Mouse (Mus musculus) urinary bladder, adult 2 months (tissue): ENCODE data around the gene Ifnar2. TPM values are rescaled to one million over a fixed set of nuclear protein-coding genes. Genes with fewer than 3 reads are reported as not detected.

Source experiments
- DNase-seq: peaks from one replicate; pipeline ENCODE4 v3.0.0; 2022; ENCODE audit warnings: low spot score
- polyA plus RNA-seq: library from polyadenylated mRNA; depleted of rRNA; stranded (reverse); fragments of >200 nt; gene quantifications from 2 replicates; pipeline ENCODE4 v1.2.3, GENCODE M21; 2012; rRNA removed

Ifnar2 gene
- polyA plus RNA-seq = 57.9 and 68.6 TPM in 2 replicates

DNA sequence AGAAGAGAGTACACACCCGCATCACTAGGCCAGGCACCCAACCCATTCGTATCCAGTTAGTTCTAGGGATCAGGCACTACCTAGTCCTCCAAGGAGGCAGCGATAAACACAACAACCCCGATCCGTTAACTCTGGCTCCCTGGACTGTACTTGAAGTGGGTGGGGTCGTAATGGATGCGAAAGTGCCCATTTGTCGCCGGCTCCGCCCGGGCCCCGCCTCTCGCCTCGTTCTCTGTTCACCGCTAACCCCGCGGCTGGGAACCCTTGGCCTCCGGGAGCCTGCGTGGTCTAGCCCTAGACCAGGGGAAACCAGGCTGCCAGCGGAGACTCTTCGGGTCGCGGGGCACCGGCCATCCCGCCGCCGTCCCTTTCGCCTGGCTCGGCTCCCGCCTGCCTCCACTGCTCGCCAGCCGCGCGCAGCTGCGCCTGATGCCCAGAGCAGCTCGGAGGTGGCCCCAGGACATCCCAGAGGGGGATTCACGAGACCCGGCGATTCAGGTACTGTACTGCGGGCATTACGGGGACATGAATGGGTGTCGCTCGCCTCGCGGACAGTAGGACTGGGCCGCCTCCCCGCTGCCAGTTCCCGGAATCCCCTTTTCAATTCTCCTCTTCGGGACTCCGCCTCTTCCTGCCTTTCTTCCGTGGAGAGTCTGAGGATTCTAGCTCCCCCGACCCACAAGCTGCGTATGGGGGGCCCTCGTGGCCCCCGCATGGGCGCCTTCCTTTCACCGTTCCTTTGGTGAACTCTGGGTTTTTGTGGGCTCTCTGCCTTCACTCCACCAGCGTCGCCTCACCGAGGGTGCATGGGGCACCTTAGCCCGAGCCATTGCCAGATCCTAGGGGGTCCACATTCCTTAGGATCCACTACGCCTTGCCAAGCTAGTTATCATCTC, at the start of gene Ifnar2:
Gene Ifnar2 (plus strand): TSS at position 207 of the 896 bp plus-strand sequence.
- DNase-seq = peak; percentile 59

GRCm38 (mm10) chr16:91327605-91328004, 45.0 kb upstream of the Ifnar2 start:
- no peak for DNase-seq

DNA sequence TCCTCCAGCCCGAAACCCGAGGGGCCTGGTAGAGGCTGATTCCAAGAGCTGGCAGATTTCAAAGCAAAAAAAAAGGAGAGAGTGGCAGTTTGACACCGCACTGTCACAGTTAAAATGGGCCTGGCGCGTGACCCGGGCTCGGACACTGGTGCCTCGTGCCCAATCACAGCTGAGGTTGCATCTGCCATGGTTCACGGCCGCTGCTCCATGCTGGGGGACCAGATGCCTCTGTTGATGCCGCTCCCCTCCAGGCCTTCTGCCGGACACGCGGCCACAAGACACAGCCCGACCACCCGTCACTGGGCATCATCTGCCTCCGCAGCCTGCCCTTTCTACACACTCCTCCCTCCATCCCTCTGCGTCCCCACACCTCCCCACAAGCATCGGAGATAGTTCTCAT, 43.7 kb upstream of the Ifnar2 start:
- no peak for DNase-seq

DNA sequence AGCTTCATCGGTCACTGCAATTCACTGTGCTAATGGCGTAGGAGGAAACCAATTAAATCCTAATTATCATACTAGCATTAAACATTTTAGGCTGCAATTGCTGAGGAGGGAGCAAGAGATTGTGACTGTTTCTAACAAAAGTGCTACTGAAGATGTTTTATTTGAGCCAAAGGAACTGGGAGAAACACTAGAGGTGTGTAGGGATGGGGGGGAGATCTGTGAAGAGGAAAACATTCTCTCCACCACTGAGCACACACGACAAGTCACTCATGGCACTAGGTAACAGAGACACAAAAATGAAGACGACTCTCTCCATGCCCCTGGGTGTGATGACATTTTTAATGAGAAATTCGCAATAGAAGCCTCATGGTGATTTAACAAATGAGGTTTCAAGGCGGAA, 42.1 kb upstream of the Ifnar2 start:
- DNase-seq = no peak

DNA sequence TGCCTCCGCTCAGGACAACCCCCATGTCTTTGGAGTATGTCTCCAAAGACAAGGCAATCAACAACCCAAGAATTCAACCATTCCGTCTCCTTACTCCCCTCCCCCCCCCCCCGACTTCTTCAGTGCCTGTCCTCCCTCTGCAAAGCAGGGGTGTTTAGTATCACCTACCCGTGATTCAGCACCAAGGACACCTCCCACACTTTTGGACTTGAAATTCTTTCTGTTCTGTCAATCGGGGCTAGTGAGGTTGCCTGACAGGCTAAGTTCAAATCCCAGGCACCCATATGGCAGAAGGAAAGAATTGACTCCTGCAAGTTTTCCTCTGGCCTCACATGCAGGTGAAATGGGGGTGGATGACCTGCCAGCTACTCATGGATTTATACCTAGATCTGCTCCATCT, 41.4 kb upstream of the Ifnar2 start:
- no peak for DNase-seq

GRCm38 (mm10) chr16:91332880-91333279, 39.7 kb upstream of the Ifnar2 start:
- DNase-seq = no peak

- DNase-seq = no peak
These were observed 38.2 kb upstream of the Ifnar2 start for GRCm38 (mm10) chr16:91334190-91334893.

DNA sequence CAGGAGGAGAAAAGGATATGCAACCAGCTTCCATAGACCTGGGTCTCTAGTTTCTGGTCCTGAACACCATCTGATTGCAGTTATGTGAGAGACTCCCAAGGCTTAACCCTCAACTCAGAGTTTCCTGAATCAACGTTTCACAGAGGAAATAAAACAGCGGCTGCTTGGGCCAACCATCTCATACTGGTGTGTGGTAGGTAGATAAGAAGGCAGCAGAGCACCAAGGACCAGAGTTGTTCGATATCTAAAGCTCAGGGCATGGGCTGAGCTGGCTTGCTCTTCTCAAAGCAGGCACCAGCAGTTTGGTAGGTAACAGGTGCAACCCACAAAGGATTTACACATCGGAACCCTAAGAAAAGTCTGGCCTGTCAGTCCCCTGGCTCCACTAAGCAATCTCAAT, 35.8 kb upstream of the Ifnar2 start:
- DNase-seq = no peak

DNA sequence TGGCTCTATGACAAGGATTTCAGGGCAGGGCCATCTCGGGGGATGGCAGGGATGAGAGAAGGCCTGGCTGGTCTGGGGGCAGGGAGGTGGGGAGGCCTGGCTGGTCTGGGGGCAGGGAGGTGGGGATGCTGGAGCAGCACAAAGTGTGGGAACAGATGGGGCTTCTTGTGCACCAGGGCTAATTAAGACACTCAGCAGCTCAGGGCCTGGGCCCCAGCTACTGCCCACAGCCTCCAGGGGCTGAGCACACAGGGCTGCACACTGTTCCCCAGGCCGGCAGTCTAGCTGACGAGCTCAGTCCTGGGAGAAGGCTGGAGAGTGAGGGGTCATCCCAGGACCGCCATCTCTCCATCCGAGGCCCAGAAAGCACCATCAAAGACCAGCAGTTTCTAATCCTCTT, 35.1 kb upstream of the Ifnar2 start:
- DNase-seq = no peak

DNA sequence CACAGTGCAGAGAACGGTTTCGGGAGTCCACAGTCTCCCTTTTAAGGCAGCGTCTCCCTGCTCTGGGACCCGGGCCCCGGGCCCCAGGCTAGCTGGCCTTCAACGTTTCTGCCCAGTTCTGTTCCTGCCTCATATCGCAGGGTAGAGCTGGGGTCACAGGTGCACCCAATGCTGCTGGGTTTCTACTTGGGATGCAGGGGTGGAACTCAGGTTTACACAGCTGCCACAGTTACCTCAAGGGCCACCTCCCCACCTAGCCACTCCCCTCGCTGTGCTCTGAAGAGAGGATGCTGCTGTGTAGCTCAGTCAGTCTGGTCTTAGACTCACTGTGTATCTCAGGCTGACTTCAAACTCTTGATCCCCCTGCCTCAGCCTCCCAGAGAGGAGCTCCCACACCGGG, 26.1 kb upstream of the Ifnar2 start:
- DNase-seq = no peak

- no peak for DNase-seq
These were observed 24.9 kb upstream of the Ifnar2 start for GRCm38 (mm10) chr16:91347491-91348263.

DNA sequence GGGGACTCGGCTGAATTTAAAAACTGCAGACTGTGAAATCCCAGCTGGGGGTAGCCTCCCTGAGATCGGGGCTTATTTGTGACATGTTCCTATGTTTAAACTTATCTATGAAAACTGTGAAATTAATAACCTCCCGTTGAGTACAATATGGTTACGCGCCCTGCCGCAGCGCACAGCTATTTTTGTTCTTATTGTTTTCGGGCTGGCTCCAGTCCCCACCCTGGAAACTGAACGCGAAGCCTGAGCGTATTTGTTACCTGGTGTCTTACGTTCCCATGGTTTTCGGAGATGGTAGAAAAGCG, 24.4 kb upstream of the Ifnar2 start:
- DNase-seq = no peak

GRCm38 (mm10) chr16:91348588-91349330, 23.8 kb upstream of the Ifnar2 start:
- DNase-seq = no peak

- no peak for DNase-seq
These were observed 20.5 kb upstream of the Ifnar2 start for GRCm38 (mm10) chr16:91352084-91352562.

GRCm38 (mm10) chr16:91352749-91353148, 19.8 kb upstream of the Ifnar2 start:
- no peak for DNase-seq

GRCm38 (mm10) chr16:91353177-91353576, 19.4 kb upstream of the Ifnar2 start:
- no peak for DNase-seq

GRCm38 (mm10) chr16:91353638-91354037, 18.9 kb upstream of the Ifnar2 start:
- DNase-seq = no peak

GRCm38 (mm10) chr16:91354599-91354998, 18.0 kb upstream of the Ifnar2 start:
- DNase-seq = no peak

- no peak for DNase-seq
These were observed 17.4 kb upstream of the Ifnar2 start for GRCm38 (mm10) chr16:91355160-91355559.

DNA sequence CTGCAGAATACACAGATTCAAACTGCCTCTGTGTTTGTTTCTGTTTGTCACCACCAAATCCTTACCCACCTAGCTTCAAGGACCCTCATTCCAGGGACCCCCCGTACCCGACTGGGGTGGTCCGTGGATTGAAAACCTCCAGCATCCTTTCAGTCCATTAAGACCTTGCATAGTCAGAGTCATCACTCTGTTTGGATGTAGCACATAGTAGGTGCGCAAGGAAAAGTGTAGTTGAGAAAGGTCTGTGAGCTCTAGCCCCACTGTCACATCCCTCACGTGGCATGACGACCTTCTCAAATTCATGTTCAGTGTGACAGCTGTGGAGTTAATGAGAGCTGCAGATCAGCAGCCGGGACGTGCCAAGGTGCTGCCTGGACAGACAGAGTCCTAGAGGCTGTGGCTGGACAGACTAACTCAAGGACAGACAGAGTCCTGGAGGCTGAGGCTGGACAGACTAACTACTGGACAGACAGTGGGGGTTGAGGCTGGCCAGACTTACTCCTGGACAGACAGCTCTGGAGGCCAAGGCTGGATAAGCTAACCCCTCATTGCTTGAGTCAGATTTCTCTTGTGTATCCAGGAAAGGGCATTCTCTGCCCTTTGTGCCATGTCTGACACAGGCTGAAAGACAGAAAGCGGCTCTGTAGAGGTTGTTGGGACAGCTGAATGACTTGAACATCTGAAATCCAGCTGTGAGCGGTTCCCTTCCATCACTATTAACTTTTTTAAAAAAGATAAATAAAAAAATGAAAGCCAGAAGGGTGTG, 15.6 kb upstream of the Ifnar2 start:
- DNase-seq = no peak

- no peak for DNase-seq
These were observed 15.1 kb upstream of the Ifnar2 start for GRCm38 (mm10) chr16:91357526-91357900.
